Mouse (Mus musculus) WW6 (cell line): ENCODE results near the gene Hapln3.

Experiments used
- DNase-seq: peaks from one replicate; pipeline ENCODE4 v3.0.0-alpha.2; 2013; ENCODE audit warnings: low read depth, low spot score

Gene Hapln3

GRCm38 (mm10) chr7:79079212-79079611 is 51.6 kb downstream of the Hapln3 start:
- DNase-seq: no peak

- no peak for DNase-seq
Observed at GRCm38 (mm10) chr7:79068231-79068630, 62.6 kb downstream of the Hapln3 start.

GRCm38 (mm10) chr7:79067466-79067865 is 63.4 kb downstream of the Hapln3 start:
- no peak for DNase-seq
